Mouse (Mus musculus) spleen, adult 2 months (tissue): ENCODE measurements around the gene Plxna4.

Source experiments
- CTCF ChIP-seq: fragments of 200-500 bp; IDR thresholded peaks from 2 replicates; pipeline ENCODE4 v1.5.1; 2011; ENCODE audit warnings: mild to moderate bottlenecking, inconsistent platforms; ENCODE audit not compliant: insufficient read depth, insufficient read length, insufficient replicate concordance; ENCODE audit errors: extremely low read depth
- POLR2A ChIP-seq: fragments of 200-500 bp; IDR thresholded peaks from 2 replicates; pipeline ENCODE4 v1.6.1; 2011; ENCODE audit warnings: low read depth, low read length, inconsistent platforms

- TF ChIP-seq CTCF (no peak), POLR2A (no peak)
Observed at GRCm38 (mm10) chr6:32251674-32252073, 336.3 kb downstream of the Plxna4 start.
